Mouse (Mus musculus): ENCODE measurements around the gene Trcg1. TPM values are rescaled to one million over a fixed set of nuclear protein-coding genes. Genes with fewer than 3 reads are reported as not detected.
A peak's percentile ranks its signal among the peaks of the same experiment; 100 is the strongest.
"Not testable (repeated sequence)": the region's sequence is repeated elsewhere in the genome, so short reads cannot be mapped to it uniquely, and the experiment has no call there.

Gene Trcg1
- polyA plus RNA-seq, 1 experiment from 2014 or later = not detected

DNA sequence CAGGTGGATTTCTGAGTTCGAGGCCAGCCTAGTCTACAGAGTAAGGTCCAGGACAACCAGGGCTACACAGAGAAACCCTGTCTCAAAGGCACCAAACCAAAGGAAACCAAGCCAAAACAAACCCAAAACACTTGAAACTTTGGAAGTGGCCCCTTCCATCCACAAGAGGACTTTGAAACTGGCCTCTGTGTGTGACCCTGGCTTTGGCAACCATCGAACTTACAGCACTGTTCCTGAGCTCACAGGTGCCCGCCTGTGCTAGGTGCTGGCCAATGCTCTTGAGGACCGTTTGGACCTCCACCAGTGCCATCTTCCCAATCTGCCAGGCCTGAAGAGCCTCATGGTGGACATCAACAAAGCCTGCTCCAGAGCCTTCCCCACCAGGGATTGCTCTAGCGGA lies 17.6 kb upstream of the Trcg1 start:
- 80% methylated on average over 5 of the region's 5 CpGs for WGBS
- no peaks in the 10 kb centered on the region for H3K9me3 ChIP-seq (ENCODE audit: low read length)

DNA sequence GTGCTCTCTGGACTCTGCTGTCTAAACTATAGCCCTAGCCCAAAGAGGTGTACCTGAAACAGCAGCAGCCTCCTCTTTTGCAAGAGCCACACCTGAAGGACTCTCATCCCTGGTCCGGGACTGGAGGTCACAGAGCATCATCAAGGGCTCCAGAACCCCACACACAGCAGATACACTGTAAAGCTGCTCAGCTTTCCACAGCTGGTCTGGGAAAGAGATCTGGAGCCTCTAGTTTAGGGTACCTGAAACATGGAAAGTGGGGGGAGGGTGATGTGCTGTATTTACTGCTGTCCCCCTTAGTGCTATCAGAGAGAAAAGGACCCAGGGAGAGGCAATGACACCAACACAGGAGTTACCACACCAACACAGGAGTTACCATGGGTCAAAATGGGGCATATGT lies 16.8 kb upstream of the Trcg1 start:
- 88% methylated on average over 1 of the region's 1 CpGs for WGBS
- Histone ChIP-seq H3K4me3 (ENCODE audit: low read length) (no peak overlapping the region), H3K27me3 (ENCODE audit: insufficient read depth, low read length) (no peaks in the 10 kb centered on the region), H3K9me3 (ENCODE audit: low read length) (no peaks in the 10 kb centered on the region), H3K4me2 (replicated peaks; ENCODE audit: low read depth, low read length) (no peak overlapping the region), H3K27ac (ENCODE audit: low read length) (no peak overlapping the region), H3K9ac (replicated peaks; ENCODE audit: low read length) (no peak overlapping the region), H3K36me3 (ENCODE audit: insufficient read depth, low read length) (no peaks in the 10 kb centered on the region), H3K4me1 (ENCODE audit: insufficient read depth, low read length) (no peaks in the 10 kb centered on the region)
- ATAC-seq (ENCODE audit: low FRiP score, low TSS enrichment) = no peak

More for the DNA sequence above, 17.6 kb upstream of the Trcg1 start:
- Histone ChIP-seq H3K4me1 (ENCODE audit: insufficient read depth, low read length) (no peaks in the 10 kb centered on the region), H3K4me3 (ENCODE audit: low read length) (no peak overlapping the region), H3K4me2 (replicated peaks; ENCODE audit: low read depth, low read length) (no peak overlapping the region), H3K9ac (replicated peaks; ENCODE audit: low read length) (no peak overlapping the region), H3K27ac (ENCODE audit: low read length) (no peak overlapping the region), H3K36me3 (ENCODE audit: insufficient read depth, low read length) (no peaks in the 10 kb centered on the region), H3K27me3 (ENCODE audit: insufficient read depth, low read length) (no peaks in the 10 kb centered on the region)
- ATAC-seq (ENCODE audit: low FRiP score, low TSS enrichment) = no peak

GRCm38 (mm10) chr9:57220356-57220755 lies 16.0 kb upstream of the Trcg1 start:
- no peak overlapping the region for H3K4me3 ChIP-seq (ENCODE audit: low read length)
- no peaks in the 10 kb centered on the region for H3K9me3 ChIP-seq (ENCODE audit: low read length)
- no peak overlapping the region for H3K9ac ChIP-seq (replicated peaks; ENCODE audit: low read length)
- no peak overlapping the region for H3K27ac ChIP-seq (ENCODE audit: low read length)
- H3K4me2 ChIP-seq (replicated peaks; ENCODE audit: low read depth, low read length) = no peak overlapping the region
- H3K27me3 ChIP-seq (ENCODE audit: insufficient read depth, low read length) = no peaks in the 10 kb centered on the region
- H3K4me1 ChIP-seq (ENCODE audit: insufficient read depth, low read length) = no peaks in the 10 kb centered on the region
- 14% methylated on average over 6 of the region's 6 CpGs for WGBS
- no peak for ATAC-seq (ENCODE audit: low FRiP score, low TSS enrichment)
- no peaks in the 10 kb centered on the region for H3K36me3 ChIP-seq (ENCODE audit: insufficient read depth, low read length)

DNA sequence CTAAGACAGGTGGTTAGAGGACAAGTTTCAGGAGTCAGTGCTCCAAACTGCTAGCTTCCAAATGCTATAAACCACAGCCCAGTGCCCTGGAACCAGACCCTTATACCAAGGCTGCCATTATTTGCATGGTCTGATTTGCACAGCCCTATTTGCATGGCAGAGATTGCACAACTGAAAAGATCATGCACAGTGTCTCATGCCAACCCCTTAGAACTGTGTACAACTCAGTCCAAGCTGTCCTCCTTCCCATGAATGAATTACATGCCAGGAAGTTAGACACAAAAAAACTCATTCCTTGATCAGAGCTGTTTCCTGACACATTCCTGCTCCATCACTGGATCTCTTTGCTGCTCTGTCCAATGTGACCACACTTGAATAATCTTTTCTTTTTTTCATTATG lies 13.0 kb upstream of the Trcg1 start:
- Histone ChIP-seq H3K4me1 (ENCODE audit: insufficient read depth, low read length) (no peaks in the 10 kb centered on the region), H3K27ac (ENCODE audit: low read length) (no peak overlapping the region)
- no peak for ATAC-seq (ENCODE audit: low FRiP score, low TSS enrichment)

DNA sequence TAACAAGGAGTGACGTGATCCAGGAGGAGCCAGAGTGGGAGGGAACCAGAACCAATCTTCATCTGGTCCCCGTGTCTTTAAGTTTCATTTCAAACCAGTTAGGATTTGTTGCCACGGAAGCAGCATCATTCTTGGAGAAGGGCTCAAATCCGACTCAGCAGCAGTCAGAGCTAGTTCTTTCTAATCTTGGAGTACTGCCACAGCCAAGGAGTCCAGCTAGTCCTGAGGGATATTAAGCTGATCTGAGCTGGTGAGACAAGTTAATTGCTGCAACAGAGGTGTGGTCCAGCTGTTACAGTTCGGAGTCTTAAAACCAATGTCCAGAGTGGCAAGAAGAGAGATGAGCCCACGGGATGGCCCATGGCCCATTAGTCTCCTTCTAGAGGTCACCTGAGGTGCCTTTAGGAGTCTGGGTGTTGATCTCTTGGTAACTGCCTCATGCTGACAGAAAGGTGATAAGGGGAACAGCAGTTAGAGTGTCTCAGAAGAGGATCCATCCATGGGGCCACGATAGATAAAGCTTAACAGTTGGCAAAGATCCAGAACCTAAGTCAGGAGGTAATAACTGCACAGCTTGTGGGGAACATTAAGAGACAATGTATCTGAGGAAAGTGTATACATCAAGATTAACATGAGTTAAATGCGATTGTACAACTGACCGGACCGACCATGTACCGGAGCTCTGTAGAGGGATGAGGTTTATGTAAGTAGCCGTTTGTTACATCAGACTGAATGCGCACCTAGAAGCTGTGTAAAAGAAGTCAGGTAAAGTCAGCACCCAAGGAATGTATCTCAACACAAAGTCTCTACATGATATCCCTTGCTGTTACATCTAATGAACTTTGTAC lies 10.4 kb upstream of the Trcg1 start:
- H3K9ac ChIP-seq (replicated peaks; ENCODE audit: low read length) = no peak overlapping the region
- no peaks in the 10 kb centered on the region for H3K36me3 ChIP-seq (ENCODE audit: insufficient read depth, low read length)
- ATAC-seq (ENCODE audit: low FRiP score, low TSS enrichment) = no peak
- no peaks in the 10 kb centered on the region for H3K27me3 ChIP-seq (ENCODE audit: insufficient read depth, low read length)
- no peak overlapping the region for H3K4me3 ChIP-seq (ENCODE audit: low read length)
- H3K27ac ChIP-seq (ENCODE audit: low read length) = no peak overlapping the region
- H3K9me3 ChIP-seq (ENCODE audit: low read length) = no peaks in the 10 kb centered on the region
- H3K4me2 ChIP-seq (replicated peaks; ENCODE audit: low read depth, low read length) = no peak overlapping the region
- WGBS = 74% methylated on average over 13 of the region's 13 CpGs
- H3K4me1 ChIP-seq (ENCODE audit: insufficient read depth, low read length) = peaks cover 13% of the 10 kb centered on the region

More for the DNA sequence above, 13.0 kb upstream of the Trcg1 start:
- Histone ChIP-seq H3K27me3 (ENCODE audit: insufficient read depth, low read length) (no peaks in the 10 kb centered on the region), H3K36me3 (ENCODE audit: insufficient read depth, low read length) (no peaks in the 10 kb centered on the region), H3K4me2 (replicated peaks; ENCODE audit: low read depth, low read length) (no peak overlapping the region), H3K9me3 (ENCODE audit: low read length) (no peaks in the 10 kb centered on the region), H3K9ac (replicated peaks; ENCODE audit: low read length) (no peak overlapping the region), H3K4me3 (ENCODE audit: low read length) (no peak overlapping the region)

- WGBS = 91% methylated on average over 6 of the region's 6 CpGs
- H3K9ac ChIP-seq (replicated peaks; ENCODE audit: low read length); H3K4me3 ChIP-seq (ENCODE audit: low read length); H3K9me3 ChIP-seq (ENCODE audit: low read length); ATAC-seq (ENCODE audit: low FRiP score, low TSS enrichment); H3K27me3 ChIP-seq (ENCODE audit: insufficient read depth, low read length); H3K36me3 ChIP-seq (ENCODE audit: insufficient read depth, low read length); H3K27ac ChIP-seq (ENCODE audit: low read length); H3K4me2 ChIP-seq (replicated peaks; ENCODE audit: low read depth, low read length): not testable (repeated sequence)
- peaks cover 13% of the 10 kb centered on the region for H3K4me1 ChIP-seq (ENCODE audit: insufficient read depth, low read length)
Measured at GRCm38 (mm10) chr9:57226628-57227122, 9.7 kb upstream of the Trcg1 start.

DNA sequence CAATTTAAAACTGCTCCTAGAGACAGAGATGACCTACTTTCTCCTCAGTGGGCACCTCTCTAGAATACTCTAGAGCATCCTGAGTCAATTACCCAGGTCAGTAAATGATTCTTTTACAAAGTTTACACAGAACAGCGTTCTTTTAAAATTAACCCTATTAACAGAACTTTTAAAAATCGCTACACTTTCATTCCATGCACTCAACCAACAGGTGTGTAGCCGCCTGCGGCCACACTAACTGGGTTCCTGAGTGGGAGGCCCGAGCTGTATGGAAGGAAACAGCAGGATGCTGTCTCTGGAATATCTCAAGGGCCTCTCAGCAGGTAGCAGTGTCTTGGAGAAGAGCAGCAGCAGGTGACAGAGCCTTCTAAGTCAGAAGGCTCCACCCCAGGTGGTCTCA lies 9.2 kb upstream of the Trcg1 start:
- no peak overlapping the region for H3K9ac ChIP-seq (replicated peaks; ENCODE audit: low read length)
- H3K4me3 ChIP-seq (ENCODE audit: low read length) = no peak overlapping the region
- WGBS = 61% methylated on average over 5 of the region's 5 CpGs
- H3K9me3 ChIP-seq (ENCODE audit: low read length) = no peaks in the 10 kb centered on the region
- H3K4me2 ChIP-seq (replicated peaks; ENCODE audit: low read depth, low read length) = no peak overlapping the region
- H3K27me3 ChIP-seq (ENCODE audit: insufficient read depth, low read length) = no peaks in the 10 kb centered on the region
- ATAC-seq (ENCODE audit: low FRiP score, low TSS enrichment) = peak; percentile 59; the same call in 1 of the 2 replicates
- no peak overlapping the region for H3K27ac ChIP-seq (ENCODE audit: low read length)
- no peaks in the 10 kb centered on the region for H3K36me3 ChIP-seq (ENCODE audit: insufficient read depth, low read length)
- peaks cover 13% of the 10 kb centered on the region for H3K4me1 ChIP-seq (ENCODE audit: insufficient read depth, low read length)

DNA sequence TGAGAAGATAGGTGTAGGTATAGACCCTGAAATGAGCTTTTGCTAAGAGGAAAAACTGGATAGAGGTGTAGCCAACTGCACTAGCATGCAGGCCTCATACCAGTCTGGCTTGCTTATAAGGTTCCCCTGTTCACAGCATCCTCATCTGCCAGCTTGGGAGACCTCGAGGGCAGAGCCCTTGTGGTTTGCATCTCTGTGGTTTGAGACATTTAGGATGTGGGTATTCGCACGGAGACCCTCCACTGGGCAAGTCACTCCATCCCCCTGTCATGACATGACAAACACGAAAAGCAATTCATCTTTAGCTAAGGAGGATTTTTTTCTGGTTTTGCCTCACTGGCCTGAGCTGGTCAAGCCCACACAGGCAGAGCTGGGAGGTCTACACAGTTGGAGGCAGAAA lies 8.2 kb upstream of the Trcg1 start:
- Histone ChIP-seq H3K9me3 (ENCODE audit: low read length) (no peaks in the 10 kb centered on the region), H3K4me1 (ENCODE audit: insufficient read depth, low read length) (peaks cover 13% of the 10 kb centered on the region), H3K27ac (ENCODE audit: low read length) (no peak overlapping the region), H3K4me2 (replicated peaks; ENCODE audit: low read depth, low read length) (no peak overlapping the region), H3K27me3 (ENCODE audit: insufficient read depth, low read length) (no peaks in the 10 kb centered on the region), H3K36me3 (ENCODE audit: insufficient read depth, low read length) (no peaks in the 10 kb centered on the region), H3K4me3 (ENCODE audit: low read length) (no peak overlapping the region), H3K9ac (replicated peaks; ENCODE audit: low read length) (no peak overlapping the region)
- 67% methylated on average over 4 of the region's 4 CpGs for WGBS
- ATAC-seq (ENCODE audit: low FRiP score, low TSS enrichment) = no peak

- no peak overlapping the region for H3K4me3 ChIP-seq (ENCODE audit: low read length)
- no peaks in the 10 kb centered on the region for H3K9me3 ChIP-seq (ENCODE audit: low read length)
- no peak overlapping the region for H3K4me2 ChIP-seq (replicated peaks; ENCODE audit: low read depth, low read length)
- no peak overlapping the region for H3K9ac ChIP-seq (replicated peaks; ENCODE audit: low read length)
- no peak for ATAC-seq (ENCODE audit: low FRiP score, low TSS enrichment)
- H3K4me1 ChIP-seq (ENCODE audit: insufficient read depth, low read length) = peaks cover 13% of the 10 kb centered on the region
- H3K27me3 ChIP-seq (ENCODE audit: insufficient read depth, low read length) = no peaks in the 10 kb centered on the region
- WGBS = 38% methylated on average over 4 of the region's 4 CpGs
- no peaks in the 10 kb centered on the region for H3K36me3 ChIP-seq (ENCODE audit: insufficient read depth, low read length)
- peak overlapping the region; percentile 39; the same call in 1 of the 2 replicates for H3K27ac ChIP-seq (ENCODE audit: low read length)
Measured at GRCm38 (mm10) chr9:57229726-57230125, 6.6 kb upstream of the Trcg1 start.

DNA sequence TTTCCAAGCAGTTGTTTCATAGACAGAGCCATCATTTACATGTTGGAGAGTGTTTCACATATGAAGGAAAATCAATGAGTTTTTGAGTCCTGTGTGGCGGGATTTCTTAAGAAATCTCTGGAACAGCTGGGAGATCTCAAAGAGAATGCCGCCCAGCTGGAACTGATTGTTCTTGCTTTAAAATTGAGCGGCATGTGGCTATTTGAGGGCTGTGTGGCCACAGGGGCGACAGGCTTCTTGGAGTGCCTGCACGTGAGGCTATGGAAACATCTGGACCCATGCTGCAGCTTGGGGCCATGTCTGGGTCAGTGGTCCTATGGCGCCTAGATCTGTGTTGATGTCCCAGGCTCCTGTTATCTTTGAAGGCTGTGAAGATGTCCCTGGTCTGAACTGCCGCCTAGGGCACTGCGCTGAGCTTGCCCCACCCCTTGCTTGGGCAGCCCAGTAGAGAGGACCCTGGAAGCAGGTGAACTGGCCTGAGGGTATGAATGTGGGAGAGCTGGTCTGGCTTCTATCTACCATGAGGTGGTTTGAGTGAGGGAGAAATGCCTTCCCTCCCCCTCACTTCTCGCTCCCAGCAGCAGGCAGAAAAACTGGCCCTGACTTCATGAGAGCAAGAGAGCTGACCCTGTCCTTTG lies 6.1 kb upstream of the Trcg1 start:
- Histone ChIP-seq H3K36me3 (ENCODE audit: insufficient read depth, low read length) (no peaks in the 10 kb centered on the region), H3K27ac (ENCODE audit: low read length) (peak overlapping the region; percentile 39), H3K9ac (replicated peaks; ENCODE audit: low read length) (no peak overlapping the region), H3K27me3 (ENCODE audit: insufficient read depth, low read length) (no peaks in the 10 kb centered on the region), H3K4me3 (ENCODE audit: low read length) (no peak overlapping the region), H3K9me3 (ENCODE audit: low read length) (no peaks in the 10 kb centered on the region), H3K4me1 (ENCODE audit: insufficient read depth, low read length) (peaks cover 13% of the 10 kb centered on the region), H3K4me2 (replicated peaks; ENCODE audit: low read depth, low read length) (no peak overlapping the region)
- WGBS = 37% methylated on average over 9 of the region's 9 CpGs
- ATAC-seq (ENCODE audit: low FRiP score, low TSS enrichment) = peak; percentile 54; the same call in 1 of the 2 replicates
